Mouse (Mus musculus) testis, postnatal 14 days (tissue): Measurements from ENCODE around the gene Kdm6b.

Experiments used
- DNase-seq: peaks from one replicate; pipeline ENCODE4 v3.0.0; 2021; ENCODE audit warnings: low spot score

Gene Kdm6b

GRCm38 (mm10) chr11:69366157-69366854 is 47.2 kb downstream of the Kdm6b start:
- DNase-seq: peak; percentile 93

- DNase-seq: no peak
Observed at GRCm38 (mm10) chr11:69365722-69366121, 47.8 kb downstream of the Kdm6b start.

GRCm38 (mm10) chr11:69364910-69365309 is 48.6 kb downstream of the Kdm6b start:
- DNase-seq: peak; percentile 92

GRCm38 (mm10) chr11:69364376-69364775 is 49.1 kb downstream of the Kdm6b start:
- no peak for DNase-seq

GRCm38 (mm10) chr11:69362479-69362878 is 51.0 kb downstream of the Kdm6b start:
- DNase-seq: no peak

- no peak for DNase-seq
Observed at GRCm38 (mm10) chr11:69362021-69362420, 51.5 kb downstream of the Kdm6b start.

GRCm38 (mm10) chr11:69357690-69358089 is 55.8 kb downstream of the Kdm6b start:
- DNase-seq: no peak

GRCm38 (mm10) chr11:69356544-69356943 is 56.9 kb downstream of the Kdm6b start:
- DNase-seq: no peak
